Mouse (Mus musculus) testis, adult 2 months (tissue): Measurements from ENCODE around the gene Ccdc32. TPM values are rescaled to one million over a fixed set of nuclear protein-coding genes. Genes with fewer than 3 reads are reported as not detected.

ENCODE experiments used
- H3K27ac ChIP-seq: fragments of 200-500 bp; 2 replicates; pipeline ENCODE4 v1.5.1; 2012; ENCODE audit warnings: low read depth, low read length; ENCODE audit not compliant: control insufficient read depth, insufficient read depth
- H3K27me3 ChIP-seq: fragments of 200-500 bp; 2 replicates; pipeline ENCODE4 v1.6.1; 2012; ENCODE audit warnings: mild to moderate bottlenecking, low read length, moderate library complexity; ENCODE audit not compliant: control insufficient read depth, insufficient read depth
- H3K36me3 ChIP-seq: fragments of 200-500 bp; 2 replicates; pipeline ENCODE4 v1.6.1; 2012; ENCODE audit warnings: mild to moderate bottlenecking, low read length; ENCODE audit not compliant: control insufficient read depth, insufficient read depth
- H3K4me1 ChIP-seq: fragments of 200-500 bp; 2 replicates; pipeline ENCODE4 v1.6.1; 2012; ENCODE audit warnings: low read length; ENCODE audit not compliant: control insufficient read depth, insufficient read depth
- H3K4me3 ChIP-seq: fragments of 200-500 bp; 2 replicates; pipeline ENCODE4 v1.5.1; 2012; ENCODE audit warnings: low read depth, mild to moderate bottlenecking, low read length, moderate library complexity, mixed read lengths; ENCODE audit not compliant: control insufficient read depth
- CTCF ChIP-seq: fragments of 200-500 bp; IDR thresholded peaks from 2 replicates; pipeline ENCODE4 v1.5.1; 2012; ENCODE audit warnings: low read depth, mild to moderate bottlenecking, inconsistent platforms, low read length, moderate library complexity; ENCODE audit not compliant: control insufficient read depth, insufficient read depth, insufficient replicate concordance
- POLR2A ChIP-seq: fragments of 200-500 bp; IDR thresholded peaks from 2 replicates; pipeline ENCODE4 v1.6.1; 2012; ENCODE audit warnings: low read depth, mild to moderate bottlenecking, inconsistent platforms, low read length, moderate library complexity; ENCODE audit not compliant: control insufficient read depth
- polyA plus RNA-seq: library from polyadenylated mRNA; depleted of rRNA; stranded (reverse); fragments of >200 nt; gene quantifications from 2 replicates; pipeline ENCODE4 v1.2.3, GENCODE M21; 2012

The Ccdc32 gene
- polyA plus RNA-seq, 1 experiment = 3.3 TPM

- H3K27me3 ChIP-seq = no peaks in the 10 kb centered on the region
- no peak for TF ChIP-seq POLR2A
- no peak for TF ChIP-seq CTCF
- H3K36me3 ChIP-seq = no peaks in the 10 kb centered on the region
- H3K27ac ChIP-seq = no peak overlapping the region
- H3K4me3 ChIP-seq = no peak overlapping the region
- no peaks in the 10 kb centered on the region for H3K4me1 ChIP-seq
Measured at GRCm38 (mm10) chr2:118983812-118984211, 45.4 kb downstream of the Ccdc32 start.

GRCm38 (mm10) chr2:118980841-118981240 is 48.4 kb downstream of the Ccdc32 start:
- H3K4me1 ChIP-seq = peaks cover 8% of the 10 kb centered on the region
- H3K36me3 ChIP-seq = no peaks in the 10 kb centered on the region
- no peaks in the 10 kb centered on the region for H3K27me3 ChIP-seq
- TF ChIP-seq POLR2A (no peak), CTCF (no peak)
- no peak overlapping the region for H3K4me3 ChIP-seq
- no peak overlapping the region for H3K27ac ChIP-seq

DNA sequence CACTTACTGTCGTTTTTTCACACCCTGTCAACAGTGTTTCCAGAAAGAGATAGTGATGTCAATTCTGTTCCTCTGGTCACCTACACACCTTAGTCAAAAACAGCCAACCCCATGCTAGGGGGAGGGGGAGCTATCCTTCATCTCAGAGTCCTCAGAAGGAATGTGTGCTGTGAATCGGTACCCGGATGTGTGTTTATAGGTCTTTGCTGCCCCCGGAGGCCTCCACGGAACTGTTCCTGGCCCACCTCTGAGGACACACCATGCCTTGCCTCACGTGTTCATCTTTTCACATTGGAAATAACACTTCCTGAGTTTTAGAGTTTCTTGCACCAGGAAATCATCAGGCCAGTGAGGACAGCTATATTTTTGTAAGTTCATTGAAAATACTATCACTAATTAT is 51.1 kb downstream of the Ccdc32 start:
- no peaks in the 10 kb centered on the region for H3K27me3 ChIP-seq
- H3K4me3 ChIP-seq = no peak overlapping the region
- TF ChIP-seq POLR2A (no peak), CTCF (no peak)
- no peaks in the 10 kb centered on the region for H3K36me3 ChIP-seq
- no peak overlapping the region for H3K27ac ChIP-seq
- peaks cover 12% of the 10 kb centered on the region for H3K4me1 ChIP-seq

DNA sequence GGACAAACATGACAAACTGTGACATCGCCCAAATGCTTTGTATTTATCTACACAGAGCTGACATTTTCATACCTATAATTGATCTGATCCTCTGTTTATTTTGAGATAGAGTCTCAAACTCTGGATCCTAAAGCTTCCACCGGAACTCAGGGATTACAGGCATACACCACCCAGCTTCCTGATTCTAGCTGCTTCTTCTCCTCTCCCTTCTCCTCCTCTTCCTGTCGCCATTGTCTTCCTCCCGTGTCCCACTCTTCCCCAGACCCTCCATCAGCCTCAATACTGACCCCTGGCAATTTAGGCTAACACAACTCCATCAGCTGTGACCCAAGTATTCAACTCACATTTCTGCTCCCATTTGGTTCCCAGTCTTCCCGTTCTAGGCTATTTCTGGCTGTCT is 52.3 kb downstream of the Ccdc32 start:
- Histone ChIP-seq H3K4me1 (peaks cover 14% of the 10 kb centered on the region), H3K36me3 (no peaks in the 10 kb centered on the region), H3K27ac (no peak overlapping the region), H3K4me3 (no peak overlapping the region), H3K27me3 (no peaks in the 10 kb centered on the region)
- TF ChIP-seq CTCF (no peak), POLR2A (no peak)

DNA sequence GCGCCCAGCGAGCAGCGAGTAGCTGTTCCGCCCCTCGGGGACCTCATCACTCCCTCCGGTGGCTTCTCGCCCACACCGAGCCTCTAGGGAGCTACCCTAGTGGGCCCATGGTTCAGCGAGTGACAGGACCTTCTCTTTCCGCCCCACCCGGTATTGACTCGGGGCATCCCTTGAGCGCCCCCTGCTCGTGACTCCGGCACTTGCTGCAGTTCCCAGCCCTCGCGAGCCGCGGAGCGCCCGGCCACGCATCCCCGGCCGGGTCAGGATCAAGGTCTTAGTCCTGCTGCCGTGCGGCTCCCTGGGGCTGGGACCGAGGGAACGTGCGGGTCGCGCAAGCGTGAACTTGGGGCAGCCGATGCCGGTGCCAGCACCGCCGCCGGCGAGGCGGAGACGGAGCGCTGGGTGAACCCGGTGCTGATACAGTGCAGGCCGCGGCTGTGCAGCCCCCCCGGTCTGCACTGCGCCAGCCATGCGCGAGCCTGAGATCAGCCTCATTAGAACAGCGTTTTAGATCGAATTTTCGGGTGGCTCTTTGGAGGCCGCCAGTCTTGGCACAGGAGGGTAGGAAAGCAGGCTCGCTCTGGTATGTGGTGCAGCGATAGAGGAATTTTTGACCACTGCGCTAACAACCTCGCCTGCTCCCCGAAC is 52.8 kb downstream of the Ccdc32 start:
- Histone ChIP-seq H3K27me3 (no peaks in the 10 kb centered on the region), H3K27ac (no peak overlapping the region), H3K4me3 (peak overlapping the region; percentile 75), H3K4me1 (peaks cover 14% of the 10 kb centered on the region), H3K36me3 (no peaks in the 10 kb centered on the region)
- TF ChIP-seq POLR2A (no peak), CTCF (peak; percentile 46; the same call in 1 of the 2 replicates)

- H3K4me1 ChIP-seq = peaks cover 14% of the 10 kb centered on the region
- no peak overlapping the region for H3K27ac ChIP-seq
- TF ChIP-seq POLR2A (no peak), CTCF (no peak)
- H3K4me3 ChIP-seq = peak overlapping the region; percentile 75
- no peaks in the 10 kb centered on the region for H3K27me3 ChIP-seq
- no peaks in the 10 kb centered on the region for H3K36me3 ChIP-seq
Measured at GRCm38 (mm10) chr2:118975855-118976254, 53.3 kb downstream of the Ccdc32 start.

GRCm38 (mm10) chr2:118972687-118973376 is 56.4 kb downstream of the Ccdc32 start:
- Histone ChIP-seq H3K4me1 (peaks cover 14% of the 10 kb centered on the region), H3K36me3 (no peaks in the 10 kb centered on the region), H3K4me3 (peak overlapping the region; percentile 66), H3K27ac (no peak overlapping the region), H3K27me3 (no peaks in the 10 kb centered on the region)
- TF ChIP-seq CTCF = peak; percentile 88
- no peak for TF ChIP-seq POLR2A
